Mouse (Mus musculus) left cerebral cortex, adult 8-10 months (tissue): ENCODE measurements at regions not wholly inside any gene's neighbourhood (a gene's known extent, or its start where the extent isn't known, plus 50 kb on each side); places are given as distances from the start of the nearest gene placed in this dataset.

ENCODE experiments used
- DNase-seq, 2 experiments: peaks; one replicate each; pipeline ENCODE4 v3.0.0; 2022; ENCODE audit warnings: low spot score in 2 of 2

GRCm38 (mm10) chr2:129883417-129883816, 83.1 kb downstream of the Stk35 start:
- peak in 1 of 2 experiments; percentile 55 for DNase-seq

- DNase-seq, result no peak
These were observed 84.0 kb downstream of the Stk35 start for GRCm38 (mm10) chr2:129884316-129884715.

- DNase-seq, result no peak
These were observed 85.2 kb downstream of the Stk35 start for GRCm38 (mm10) chr2:129885536-129885935.

- DNase-seq, result no peak
These were observed 92.9 kb downstream of the Stk35 start for GRCm38 (mm10) chr2:129893231-129893630.

GRCm38 (mm10) chr2:129893832-129894231, 93.5 kb downstream of the Stk35 start:
- DNase-seq, result no peak

- no peak for DNase-seq
These were observed 94.6 kb downstream of the Stk35 start for GRCm38 (mm10) chr2:129894906-129895305.

- no peak for DNase-seq
These were observed 95.1 kb downstream of the Stk35 start for GRCm38 (mm10) chr2:129895369-129895768.

- no peak for DNase-seq
These were observed 96.4 kb downstream of the Stk35 start for GRCm38 (mm10) chr2:129896696-129897095.

- DNase-seq, result no peak
These were observed 103.2 kb downstream of the Stk35 start for GRCm38 (mm10) chr2:129903383-129904135.

- DNase-seq, result no peak
These were observed 104.4 kb downstream of the Stk35 start for GRCm38 (mm10) chr2:129904753-129905152.

GRCm38 (mm10) chr2:129908701-129909425, 103.3 kb upstream of the Tgm3 start:
- DNase-seq, result peak; percentile 63 to 77

- DNase-seq, result no peak
These were observed 100.8 kb upstream of the Tgm3 start for GRCm38 (mm10) chr2:129911203-129911921.

GRCm38 (mm10) chr2:129912556-129912955, 99.6 kb upstream of the Tgm3 start:
- DNase-seq, result peak in 1 of 2 experiments; percentile 39

- DNase-seq, result peak in 1 of 2 experiments; percentile 49
These were observed 97.9 kb upstream of the Tgm3 start for GRCm38 (mm10) chr2:129914261-129914660.

- DNase-seq, result no peak
These were observed 95.7 kb upstream of the Tgm3 start for GRCm38 (mm10) chr2:129916411-129916810.

GRCm38 (mm10) chr2:129918141-129918790, 93.9 kb upstream of the Tgm3 start:
- DNase-seq, result no peak

GRCm38 (mm10) chr2:129919551-129919950, 92.6 kb upstream of the Tgm3 start:
- DNase-seq, result no peak

GRCm38 (mm10) chr2:129927218-129927617, 84.9 kb upstream of the Tgm3 start:
- DNase-seq, result no peak

GRCm38 (mm10) chr2:129933578-129933977, 78.6 kb upstream of the Tgm3 start:
- no peak for DNase-seq

GRCm38 (mm10) chr2:129942824-129943223, 69.3 kb upstream of the Tgm3 start:
- DNase-seq, result no peak

GRCm38 (mm10) chr2:129947847-129948553, 64.1 kb upstream of the Tgm3 start:
- no peak for DNase-seq
